ENCODE assay signal across 27 mouse cellular contexts in the genomic region with DNA sequence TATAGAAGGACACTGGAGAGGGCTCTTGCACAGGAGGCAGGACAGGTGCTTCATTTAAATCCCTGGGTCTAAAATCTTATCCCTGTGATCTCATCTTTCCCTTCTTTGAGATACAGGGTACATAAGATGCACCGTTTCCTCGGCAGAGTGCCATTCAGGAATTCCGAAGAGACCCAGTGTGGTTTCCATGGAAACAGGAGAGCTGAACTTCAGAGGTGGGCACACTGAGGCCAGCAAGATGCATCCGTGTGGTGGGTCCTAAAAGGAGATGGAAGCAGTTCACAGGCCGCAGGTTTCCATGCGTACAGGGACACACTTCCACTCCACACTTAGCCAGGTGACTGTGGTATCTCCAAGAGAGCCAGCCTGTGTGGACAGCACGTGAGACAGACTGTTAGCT. TPM values are rescaled to one million over a fixed set of nuclear protein-coding genes. Genes with fewer than 3 reads are reported as not detected.
A peak's percentile ranks its signal among the peaks of the same experiment; 100 is the strongest.
DNase-seq lines count a peak whose midpoint lies in the region; ATAC-seq and TF ChIP-seq lines count a peak whose summit lies in the region.
"Had no signal": no experiment of that assay in that cellular context is flagged by ENCODE, and none has a peak within 500 bp of the region (broad histone marks: within the 10 kb centered on the region; RNA-seq: fewer than 3 reads in every experiment).

No protein-coding gene starts in this region.

- no peaks in the 10 kb centered on the region for H3K27me3 ChIP-seq in forebrain, postnatal 0 days (ENCODE audit: insufficient read depth, low read length)
- H3K27me3 ChIP-seq in forebrain, embryonic 11.5 days (ENCODE audit: control insufficient read depth, insufficient read depth, low read length): no peaks in the 10 kb centered on the region
- H3K27me3 ChIP-seq in midbrain, embryonic 14.5 days (ENCODE audit: control insufficient read depth, insufficient read depth, low read length): no peaks in the 10 kb centered on the region
- no peaks in the 10 kb centered on the region for H3K27me3 ChIP-seq in midbrain, embryonic 11.5 days (ENCODE audit: control insufficient read depth, insufficient read depth, low read length)
- H3K27me3 ChIP-seq in hindbrain, embryonic 16.5 days (replicated peaks; ENCODE audit: control insufficient read depth, insufficient read depth, low read length): no peaks in the 10 kb centered on the region
- no peaks in the 10 kb centered on the region for H3K27me3 ChIP-seq in heart, embryonic 12.5 days (replicated peaks)
- H3K27me3 ChIP-seq: embryonic facial prominence, embryonic 13.5 days; limb, embryonic 12.5 days had no signal

- H3K36me3 ChIP-seq in forebrain, postnatal 0 days (ENCODE audit: insufficient read depth): no peaks in the 10 kb centered on the region
- H3K36me3 ChIP-seq in forebrain, embryonic 11.5 days (ENCODE audit: control insufficient read depth, insufficient read depth, low read length): no peaks in the 10 kb centered on the region
- no peaks in the 10 kb centered on the region for H3K36me3 ChIP-seq in midbrain, embryonic 14.5 days (ENCODE audit: control insufficient read depth, insufficient read depth, low read length)
- H3K36me3 ChIP-seq in midbrain, embryonic 11.5 days (ENCODE audit: control insufficient read depth, insufficient read depth, low read length): no peaks in the 10 kb centered on the region
- H3K36me3 ChIP-seq in hindbrain, embryonic 16.5 days (ENCODE audit: control insufficient read depth, insufficient read depth, low read length): no peaks in the 10 kb centered on the region
- H3K36me3 ChIP-seq in heart, embryonic 12.5 days: no peaks in the 10 kb centered on the region
- H3K36me3 ChIP-seq: embryonic facial prominence, embryonic 13.5 days; limb, embryonic 12.5 days had no signal

- 53% methylated on average over 7 of the region's 7 CpGs for WGBS in forebrain, postnatal 0 days
- WGBS in forebrain, embryonic 11.5 days: 70% methylated on average over 7 of the region's 7 CpGs
- WGBS in midbrain, embryonic 14.5 days: 46% methylated on average over 7 of the region's 7 CpGs
- 59% methylated on average over 7 of the region's 7 CpGs for WGBS in midbrain, embryonic 11.5 days
- WGBS in hindbrain, embryonic 16.5 days: 48% methylated on average over 7 of the region's 7 CpGs
- WGBS in heart, embryonic 12.5 days: 66% methylated on average over 7 of the region's 7 CpGs

- no peak overlapping the region for H3K27ac ChIP-seq in forebrain, postnatal 0 days (ENCODE audit: low read depth, low read length)
- no peak overlapping the region for H3K27ac ChIP-seq in forebrain, embryonic 11.5 days (ENCODE audit: low read depth, low read length)
- peak overlapping the region; percentile 37; the same call in 1 of the 2 replicates for H3K27ac ChIP-seq in midbrain, embryonic 14.5 days (replicated peaks; ENCODE audit: low read depth, low read length)
- H3K27ac ChIP-seq in midbrain, embryonic 11.5 days (ENCODE audit: low read depth, low read length): no peak overlapping the region
- H3K27ac ChIP-seq in hindbrain, embryonic 16.5 days (ENCODE audit: low read depth, low read length): no peak overlapping the region
- H3K27ac ChIP-seq in heart, embryonic 12.5 days (ENCODE audit: poor library complexity, severe bottlenecking): no peak overlapping the region
- H3K27ac ChIP-seq: embryonic facial prominence, embryonic 13.5 days; limb, embryonic 12.5 days; macrophage; stomach, postnatal 0 days had no signal

- no peaks in the 10 kb centered on the region for H3K4me1 ChIP-seq in forebrain, postnatal 0 days (ENCODE audit: insufficient read depth)
- no peaks in the 10 kb centered on the region for H3K4me1 ChIP-seq in forebrain, embryonic 11.5 days (replicated peaks; ENCODE audit: control insufficient read depth, insufficient read depth, low read length)
- no peaks in the 10 kb centered on the region for H3K4me1 ChIP-seq in midbrain, embryonic 14.5 days (ENCODE audit: control insufficient read depth, insufficient read depth, low read length)
- H3K4me1 ChIP-seq in midbrain, embryonic 11.5 days (ENCODE audit: control insufficient read depth, insufficient read depth, low read length): no peaks in the 10 kb centered on the region
- no peaks in the 10 kb centered on the region; the same call in 1 of the 2 replicates for H3K4me1 ChIP-seq in hindbrain, embryonic 16.5 days (ENCODE audit: control insufficient read depth, insufficient read depth, low read depth, low read length)
- no peaks in the 10 kb centered on the region for H3K4me1 ChIP-seq in heart, embryonic 12.5 days (replicated peaks)
- H3K4me1 ChIP-seq: embryonic facial prominence, embryonic 13.5 days; limb, embryonic 12.5 days had no signal

- H3K4me2 ChIP-seq in forebrain, postnatal 0 days (ENCODE audit: low read depth): no peak overlapping the region
- no peak overlapping the region for H3K4me2 ChIP-seq in forebrain, embryonic 11.5 days (ENCODE audit: low read depth, low read length, severe bottlenecking)
- H3K4me2 ChIP-seq in midbrain, embryonic 14.5 days (ENCODE audit: low read length): no peak overlapping the region
- no peak overlapping the region for H3K4me2 ChIP-seq in midbrain, embryonic 11.5 days
- H3K4me2 ChIP-seq in hindbrain, embryonic 16.5 days (ENCODE audit: low read length): no peak overlapping the region
- no peak overlapping the region for H3K4me2 ChIP-seq in heart, embryonic 12.5 days
- H3K4me2 ChIP-seq: embryonic facial prominence, embryonic 13.5 days; limb, embryonic 12.5 days; liver, embryonic 11.5 days had no signal

- no peak for TF ChIP-seq CTCF in forebrain, postnatal 0 days (IDR thresholded peaks at IDR 0.05; ENCODE audit: low read depth)

- no peak overlapping the region for H3K4me3 ChIP-seq in forebrain, postnatal 0 days (ENCODE audit: low read depth, low read length)
- no peak overlapping the region for H3K4me3 ChIP-seq in forebrain, embryonic 11.5 days (ENCODE audit: low read depth, low read length)
- no peak overlapping the region for H3K4me3 ChIP-seq in midbrain, embryonic 14.5 days (replicated peaks; ENCODE audit: low read depth, low read length)
- no peak overlapping the region for H3K4me3 ChIP-seq in midbrain, embryonic 11.5 days (ENCODE audit: low read depth, low read length)
- no peak overlapping the region for H3K4me3 ChIP-seq in hindbrain, embryonic 16.5 days (ENCODE audit: low read length)
- no peak overlapping the region for H3K4me3 ChIP-seq in heart, embryonic 12.5 days
- H3K4me3 ChIP-seq: embryonic facial prominence, embryonic 13.5 days; limb, embryonic 12.5 days; myocyte had no signal

- H3K9me3 ChIP-seq in forebrain, postnatal 0 days (ENCODE audit: low read length): no peaks in the 10 kb centered on the region
- no peaks in the 10 kb centered on the region for H3K9me3 ChIP-seq in forebrain, embryonic 11.5 days (ENCODE audit: control insufficient read depth, low read length)
- H3K9me3 ChIP-seq in midbrain, embryonic 14.5 days (ENCODE audit: control insufficient read depth, low read length): no peaks in the 10 kb centered on the region
- no peaks in the 10 kb centered on the region for H3K9me3 ChIP-seq in midbrain, embryonic 11.5 days (ENCODE audit: control insufficient read depth, low read length)
- no peaks in the 10 kb centered on the region for H3K9me3 ChIP-seq in hindbrain, embryonic 16.5 days (ENCODE audit: control insufficient read depth, low read length)
- no peaks in the 10 kb centered on the region for H3K9me3 ChIP-seq in heart, embryonic 12.5 days (replicated peaks)
- H3K9me3 ChIP-seq: embryonic facial prominence, embryonic 13.5 days; limb, embryonic 12.5 days had no signal

- no peak overlapping the region for H3K9ac ChIP-seq in forebrain, postnatal 0 days
- H3K9ac ChIP-seq in forebrain, embryonic 11.5 days (ENCODE audit: low read length): no peak overlapping the region
- H3K9ac ChIP-seq in midbrain, embryonic 14.5 days (replicated peaks; ENCODE audit: low read length): no peak overlapping the region
- no peak overlapping the region for H3K9ac ChIP-seq in midbrain, embryonic 11.5 days (ENCODE audit: low read length)
- no peak overlapping the region for H3K9ac ChIP-seq in hindbrain, embryonic 16.5 days (ENCODE audit: low read depth, low read length)
- no peak overlapping the region for H3K9ac ChIP-seq in heart, embryonic 12.5 days
- H3K9ac ChIP-seq: embryonic facial prominence, embryonic 13.5 days; limb, embryonic 12.5 days; liver, postnatal 0 days had no signal

- DNase-seq in forebrain, postnatal 0 days: peak; percentile 68
- DNase-seq in forebrain, embryonic 11.5 days (ENCODE audit: low spot score): no peak
- DNase-seq in midbrain, embryonic 14.5 days: peak; percentile 76
- no peak for DNase-seq in midbrain, embryonic 11.5 days (ENCODE audit: low spot score, missing footprints)
- DNase-seq: adrenal gland, adult 2 months; cerebellum, adult 18-20 months; cerebellum, postnatal 36 days; embryo, embryonic 11 days; gastrocnemius, postnatal 36 days; kidney, postnatal 36 days; liver, postnatal 0 days; right cerebral cortex, postnatal 14 days; thymus, adult 2 months; thymus, postnatal 4 days had no signal

- ATAC-seq in forebrain, postnatal 0 days: peak; percentile 54
- ATAC-seq in forebrain, embryonic 11.5 days (replicated peaks; ENCODE audit: low FRiP score): no peak
- ATAC-seq in midbrain, embryonic 14.5 days (ENCODE audit: low FRiP score, low TSS enrichment): no peak
- no peak for ATAC-seq in midbrain, embryonic 11.5 days (ENCODE audit: low FRiP score)
- ATAC-seq in hindbrain, embryonic 16.5 days: peak; percentile 64
- ATAC-seq in heart, embryonic 12.5 days (ENCODE audit: insufficient number of reproducible peaks, low FRiP score): no peak
- no peak for ATAC-seq in erythroblast, adult 5-6 weeks (replicated peaks; ENCODE audit: low FRiP score, poor library complexity, severe bottlenecking)
- ATAC-seq: intestine, embryonic 16.5 days; liver, postnatal 0 days; lung, postnatal 0 days had no signal

RNA-seq across cellular contexts. Expression of a gene that starts 52.2 kb away (rescaled TPM):
- total RNA-seq in forebrain, postnatal 0 days (2014; rRNA removed): 26.8 and 33.0 TPM in 2 replicates
- polyA plus RNA-seq in forebrain, postnatal 0 days (2015; fragmentation: Nextera tagmentation; extraction: Ambion mirVana): 11.7 and 14.3 TPM in 2 replicates
- 4.8 and 5.1 TPM in 2 replicates for polyA plus RNA-seq in forebrain, embryonic 11.5 days (2014; fragmentation: Nextera tagmentation; extraction: Ambion mirVana)
- polyA plus RNA-seq in midbrain, embryonic 14.5 days (2014; fragmentation: Nextera tagmentation; extraction: Ambion mirVana): 9.3 and 10.0 TPM in 2 replicates
- 6.3 and 6.4 TPM in 2 replicates for polyA plus RNA-seq in midbrain, embryonic 11.5 days (2014; fragmentation: Nextera tagmentation; extraction: Ambion mirVana)
- 19.3 and 23.4 TPM in 2 replicates for polyA plus RNA-seq in hindbrain, embryonic 16.5 days (2015; fragmentation: Nextera tagmentation; extraction: Ambion mirVana)
- 0.31 and 0.32 TPM in 2 replicates for polyA plus RNA-seq in heart, embryonic 12.5 days (2016; fragmentation: Nextera tagmentation; extraction: Ambion mirVana)
- total RNA-seq in erythroblast, adult 5-6 weeks (2015; ENCODE audit: low replicate concordance): not detected in 2 replicates
- total RNA-seq in erythroblast, adult 5-6 weeks (2017; ENCODE audit: low replicate concordance): not detected in 2 replicates
- total RNA-seq: hematopoietic stem cell, adult 5-6 weeks; neutrophil, adult 5-6 weeks had no signal
- polyA plus RNA-seq: liver, postnatal 0 days; macrophage; myocyte had no signal

Comparison
In these comparisons a context has a peak if more than half of its experiments do, and no peak if none do; other contexts are left out.
1. ATAC-seq: peak in forebrain, postnatal 0 days (single experiment) and hindbrain, embryonic 16.5 days (single experiment); none in forebrain, embryonic 11.5 days (single experiment), midbrain, embryonic 14.5 days (single experiment), midbrain, embryonic 11.5 days (single experiment), heart, embryonic 12.5 days (single experiment) and erythroblast, adult 5-6 weeks (single experiment).
2. DNase-seq: peak in forebrain, postnatal 0 days (single experiment) and midbrain, embryonic 14.5 days (single experiment); none in forebrain, embryonic 11.5 days (single experiment) and midbrain, embryonic 11.5 days (single experiment).